Mouse (Mus musculus): Measurements from ENCODE around the gene Slc13a2.

DNA sequence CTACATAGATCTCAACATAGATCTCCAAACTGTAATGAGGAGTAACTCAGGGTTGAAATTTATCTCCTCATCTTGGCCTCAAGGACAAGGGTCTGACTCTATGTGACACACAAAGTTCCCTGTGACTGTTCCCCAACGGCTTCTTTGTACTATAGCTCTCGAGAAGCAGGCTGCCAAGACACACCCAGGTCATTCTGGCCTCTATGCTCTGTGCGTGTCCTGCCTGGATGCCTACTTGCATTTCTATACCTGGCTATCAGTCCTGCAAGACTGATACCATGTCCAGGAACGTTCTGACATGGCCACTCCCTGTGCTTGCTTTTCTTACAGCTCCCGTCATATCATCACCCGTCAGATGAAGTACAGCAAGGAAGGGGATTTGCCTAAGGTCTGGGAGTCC lies 20.0 kb downstream of the Slc13a2 start:
- TF ChIP-seq CTCF (IDR thresholded peaks at IDR 0.05; ENCODE audit: extremely low read depth, insufficient read depth, low read length) (no peak), POLR2A (IDR thresholded peaks at IDR 0.05; ENCODE audit: extremely low read depth, insufficient read depth, low read length) (no peak)

Data from cortical plate, adult 2 months (tissue).